Comparison of ENCODE assay signal across 12 mouse cellular contexts in genomic region chr13:54912053-54912452, GRCm38 (mm10). TPM values are rescaled to one million over a fixed set of nuclear protein-coding genes. Genes with fewer than 3 reads are reported as not detected.
A peak's percentile ranks its signal among the peaks of the same experiment; 100 is the strongest.
DNase-seq lines count a peak whose midpoint lies in the region; ATAC-seq and TF ChIP-seq lines count a peak whose summit lies in the region.
"Had no signal": no experiment of that assay in that cellular context is flagged by ENCODE, and none has a peak within 500 bp of the region (broad histone marks: within the 10 kb centered on the region; RNA-seq: fewer than 3 reads in every experiment).

No protein-coding gene starts in this region.

- WGBS in kidney, embryonic 15.5 days = 3% methylated on average over 17 of the region's 17 CpGs
- WGBS in embryonic facial prominence, embryonic 11.5 days = 5% methylated on average over 17 of the region's 17 CpGs
- WGBS in hindbrain, embryonic 15.5 days = 4% methylated on average over 17 of the region's 17 CpGs
- 4% methylated on average over 17 of the region's 17 CpGs for WGBS in midbrain, postnatal 0 days

- no peak for DNase-seq in kidney, postnatal 25 days
- peak; percentile 39 for DNase-seq in embryonic facial prominence, embryonic 11.5 days (ENCODE audit: low spot score)
- no peak for DNase-seq in midbrain, postnatal 0 days (ENCODE audit: low spot score)
- DNase-seq in gastrocnemius, postnatal 4 days (ENCODE audit: low spot score in 2 of 2) = no peak
- DNase-seq in thymus, adult 18-20 months = no peak
- no peak for DNase-seq in spleen, postnatal 4 days (ENCODE audit: low spot score in 2 of 2)
- DNase-seq: heart, adult 2 months; thymus, postnatal 14 days had no signal

- ATAC-seq in kidney, embryonic 15.5 days (replicated peaks; ENCODE audit: low FRiP score) = no peak
- ATAC-seq in embryonic facial prominence, embryonic 11.5 days (replicated peaks; ENCODE audit: insufficient number of reproducible peaks, low FRiP score, low TSS enrichment, low read depth) = no peak
- ATAC-seq in hindbrain, embryonic 15.5 days (ENCODE audit: low FRiP score, low read depth) = peak; percentile 54; the same call in 1 of the 2 replicates
- ATAC-seq in midbrain, postnatal 0 days (ENCODE audit: low FRiP score) = 0 out of 2 replicates have a peak, but pooled peaks have one; percentile 23
- ATAC-seq: CD4-positive, CD25-positive, alpha-beta regulatory T cell, adult 4 months had no signal

- H3K27ac ChIP-seq in kidney, embryonic 15.5 days = no peak overlapping the region
- H3K27ac ChIP-seq in embryonic facial prominence, embryonic 11.5 days (replicated peaks; ENCODE audit: low read depth, low read length) = no peak overlapping the region
- H3K27ac ChIP-seq in hindbrain, embryonic 15.5 days (replicated peaks) = no peak overlapping the region
- no peak overlapping the region for H3K27ac ChIP-seq in midbrain, postnatal 0 days (ENCODE audit: low read depth, low read length)
- H3K27ac ChIP-seq: heart, adult 2 months; lung, embryonic 15.5 days had no signal

- peaks cover 19% of the 10 kb centered on the region for H3K4me1 ChIP-seq in kidney, embryonic 15.5 days
- H3K4me1 ChIP-seq in embryonic facial prominence, embryonic 11.5 days (ENCODE audit: control insufficient read depth, insufficient read depth, low read length) = no peaks in the 10 kb centered on the region; the same call in 1 of the 2 replicates
- peaks cover 22% of the 10 kb centered on the region for H3K4me1 ChIP-seq in hindbrain, embryonic 15.5 days (replicated peaks)
- peaks cover 14% of the 10 kb centered on the region; the same call in 1 of the 2 replicates for H3K4me1 ChIP-seq in midbrain, postnatal 0 days (ENCODE audit: insufficient read depth, low read length)

- H3K36me3 ChIP-seq in kidney, embryonic 15.5 days = no peaks in the 10 kb centered on the region
- H3K36me3 ChIP-seq in embryonic facial prominence, embryonic 11.5 days (replicated peaks; ENCODE audit: control insufficient read depth, insufficient read depth, low read depth, low read length) = no peaks in the 10 kb centered on the region
- no peaks in the 10 kb centered on the region for H3K36me3 ChIP-seq in hindbrain, embryonic 15.5 days
- no peaks in the 10 kb centered on the region for H3K36me3 ChIP-seq in midbrain, postnatal 0 days (ENCODE audit: insufficient read depth, low read length)
- H3K36me3 ChIP-seq: lung, embryonic 15.5 days had no signal

- H3K27me3 ChIP-seq in kidney, embryonic 15.5 days = peaks cover 42% of the 10 kb centered on the region
- H3K27me3 ChIP-seq in embryonic facial prominence, embryonic 11.5 days (ENCODE audit: control insufficient read depth, insufficient read depth, low read length) = peaks cover 25% of the 10 kb centered on the region
- no peaks in the 10 kb centered on the region for H3K27me3 ChIP-seq in hindbrain, embryonic 15.5 days
- H3K27me3 ChIP-seq in midbrain, postnatal 0 days (ENCODE audit: insufficient read depth, low read length) = no peaks in the 10 kb centered on the region

- H3K4me3 ChIP-seq in kidney, embryonic 15.5 days (replicated peaks) = no peak overlapping the region
- no peak overlapping the region for H3K4me3 ChIP-seq in embryonic facial prominence, embryonic 11.5 days (ENCODE audit: low read depth, low read length)
- H3K4me3 ChIP-seq in hindbrain, embryonic 15.5 days = no peak overlapping the region
- no peak overlapping the region for H3K4me3 ChIP-seq in midbrain, postnatal 0 days (ENCODE audit: low read depth, low read length)
- H3K4me3 ChIP-seq: heart, adult 2 months; lung, embryonic 15.5 days had no signal

- H3K9ac ChIP-seq in kidney, embryonic 15.5 days = no peak overlapping the region
- no peak overlapping the region for H3K9ac ChIP-seq in embryonic facial prominence, embryonic 11.5 days (replicated peaks; ENCODE audit: low read length)
- H3K9ac ChIP-seq in hindbrain, embryonic 15.5 days = no peak overlapping the region
- H3K9ac ChIP-seq in midbrain, postnatal 0 days (replicated peaks; ENCODE audit: low read length, poor library complexity, severe bottlenecking) = 0 out of 2 replicates have a peak overlapping the region, but pooled peaks have one; percentile 0
- H3K9ac ChIP-seq: lung, embryonic 15.5 days had no signal

- no peak for TF ChIP-seq CTCF in midbrain, postnatal 0 days (IDR thresholded peaks at IDR 0.05)

- H3K4me2 ChIP-seq in kidney, embryonic 15.5 days = peak overlapping the region; percentile 20
- no peak overlapping the region for H3K4me2 ChIP-seq in embryonic facial prominence, embryonic 11.5 days (ENCODE audit: low read depth, low read length)
- H3K4me2 ChIP-seq in hindbrain, embryonic 15.5 days = peak overlapping the region; percentile 41
- peak overlapping the region; percentile 43 for H3K4me2 ChIP-seq in midbrain, postnatal 0 days (ENCODE audit: low read depth, low read length, poor library complexity, severe bottlenecking)
- H3K4me2 ChIP-seq: lung, embryonic 15.5 days had no signal

- H3K9me3 ChIP-seq in kidney, embryonic 15.5 days (replicated peaks) = no peaks in the 10 kb centered on the region
- H3K9me3 ChIP-seq in embryonic facial prominence, embryonic 11.5 days (replicated peaks; ENCODE audit: control insufficient read depth, low read length) = no peaks in the 10 kb centered on the region
- H3K9me3 ChIP-seq in hindbrain, embryonic 15.5 days = no peaks in the 10 kb centered on the region
- H3K9me3 ChIP-seq in midbrain, postnatal 0 days (ENCODE audit: low read length) = no peaks in the 10 kb centered on the region
- H3K9me3 ChIP-seq: lung, embryonic 15.5 days had no signal

RNA-seq across cellular contexts. Expression of gene Unc5a, which starts 37.2 kb away (rescaled TPM):
- polyA plus RNA-seq in kidney, embryonic 15.5 days (2015; fragmentation: Nextera tagmentation; extraction: Ambion mirVana) = 2.5 and 2.7 TPM in 2 replicates
- 1.0 and 1.5 TPM in 2 replicates for polyA plus RNA-seq in embryonic facial prominence, embryonic 11.5 days (2014; fragmentation: Nextera tagmentation; extraction: Ambion mirVana)
- polyA plus RNA-seq in hindbrain, embryonic 15.5 days (2015; fragmentation: Nextera tagmentation; extraction: Ambion mirVana) = 13.2 and 16.0 TPM in 2 replicates
- total RNA-seq in midbrain, postnatal 0 days (2014; rRNA removed) = 24.2 and 29.0 TPM in 2 replicates
- 12.7 and 14.3 TPM in 2 replicates for polyA plus RNA-seq in midbrain, postnatal 0 days (2015; fragmentation: Nextera tagmentation; extraction: Ambion mirVana)
- 1 to 10 TPM; 5.0 to 6.0 TPM for total RNA-seq in gastrocnemius, postnatal 4 days (2021)

Comparison
In these comparisons a context has a peak if more than half of its experiments do, and no peak if none do; other contexts are left out.
1. ATAC-seq: peak in hindbrain, embryonic 15.5 days (single experiment) and midbrain, postnatal 0 days (single experiment); none in kidney, embryonic 15.5 days (single experiment) and embryonic facial prominence, embryonic 11.5 days (single experiment).